Mouse (Mus musculus) fat pad, adult 2 months (tissue): ENCODE data around the gene Sgcd.

Experiments
- DNase-seq: peaks from one replicate; pipeline ENCODE4 v3.0.0-alpha.2; 2011; ENCODE audit warnings: low read depth, low spot score; ENCODE audit errors: extremely low read depth

The Sgcd gene

GRCm38 (mm10) chr11:47032318-47032717 lies 956.5 kb downstream of the Sgcd start:
- no peak for DNase-seq

GRCm38 (mm10) chr11:47020874-47021273 lies 967.9 kb downstream of the Sgcd start:
- no peak for DNase-seq

GRCm38 (mm10) chr11:47018139-47018538 lies 970.6 kb downstream of the Sgcd start:
- no peak for DNase-seq

- no peak for DNase-seq
Measured at GRCm38 (mm10) chr11:47015683-47016082, 973.1 kb downstream of the Sgcd start.

GRCm38 (mm10) chr11:47014278-47014677 lies 974.5 kb downstream of the Sgcd start:
- DNase-seq = no peak

GRCm38 (mm10) chr11:47010166-47010565 lies 978.6 kb downstream of the Sgcd start:
- DNase-seq = no peak

- DNase-seq = no peak
Measured at GRCm38 (mm10) chr11:47005301-47005875, 983.4 kb downstream of the Sgcd start.

GRCm38 (mm10) chr11:46939311-46939710 lies 1049.5 kb downstream of the Sgcd start:
- no peak for DNase-seq

- DNase-seq = no peak
Measured at GRCm38 (mm10) chr11:46924946-46925345, 1063.8 kb downstream of the Sgcd start.

GRCm38 (mm10) chr11:46920244-46920643 lies 1068.5 kb downstream of the Sgcd start:
- no peak for DNase-seq

- no peak for DNase-seq
Measured at GRCm38 (mm10) chr11:46912656-46913237, 1076.0 kb downstream of the Sgcd start.

GRCm38 (mm10) chr11:46904281-46904680 lies 1084.5 kb downstream of the Sgcd start:
- DNase-seq = no peak

- DNase-seq = no peak
Measured at GRCm38 (mm10) chr11:46889093-46889492, 1099.7 kb downstream of the Sgcd start.

GRCm38 (mm10) chr11:46882456-46882855 lies 1106.3 kb downstream of the Sgcd start:
- no peak for DNase-seq

GRCm38 (mm10) chr11:46875774-46876173 lies 1113.0 kb downstream of the Sgcd start:
- DNase-seq = no peak

GRCm38 (mm10) chr11:46868594-46868993 lies 1120.2 kb downstream of the Sgcd start:
- DNase-seq = no peak

- DNase-seq = no peak
Measured at GRCm38 (mm10) chr11:46864809-46865208, 1124.0 kb downstream of the Sgcd start.

- no peak for DNase-seq
Measured at GRCm38 (mm10) chr11:46848221-46848971, 1140.4 kb downstream of the Sgcd start.

- no peak for DNase-seq
Measured at GRCm38 (mm10) chr11:46847827-46848220, 1140.9 kb downstream of the Sgcd start.

GRCm38 (mm10) chr11:46846661-46847060 lies 1142.1 kb downstream of the Sgcd start:
- no peak for DNase-seq
